Mouse (Mus musculus) forebrain, embryonic 16.5 days (tissue): ENCODE results near the gene Rinl. TPM values are rescaled to one million over a fixed set of nuclear protein-coding genes. Genes with fewer than 3 reads are reported as not detected.

Experiments
- ATAC-seq: fragments of 200-750 bp; cut with Nextera tagmentation; 2 replicates; pipeline ENCODE4 v1.8.0; 2017; ENCODE audit warnings: mild to moderate bottlenecking, moderate library complexity
- H3K27ac ChIP-seq: fragments of 300-500 bp; sonication (generic); 2 replicates; pipeline ENCODE4 v1.5.1; 2014; ENCODE audit warnings: low read length, control low read depth
- H3K27me3 ChIP-seq: fragments of 300-500 bp; sonication (generic); replicated peaks from 2 replicates; pipeline ENCODE4 v1.6.1; 2014; ENCODE audit warnings: low read length; ENCODE audit not compliant: control insufficient read depth, insufficient read depth
- H3K36me3 ChIP-seq: fragments of 300-500 bp; sonication (generic); 2 replicates; pipeline ENCODE4 v1.6.1; 2014; ENCODE audit not compliant: control insufficient read depth, insufficient read depth
- H3K4me1 ChIP-seq: fragments of 300-500 bp; sonication (generic); replicated peaks from 2 replicates; pipeline ENCODE4 v1.6.1; 2014; ENCODE audit warnings: low read length; ENCODE audit not compliant: control insufficient read depth, insufficient read depth
- H3K4me2 ChIP-seq: fragments of 300-500 bp; sonication (generic); 2 replicates; pipeline ENCODE4 v1.6.1; 2014; ENCODE audit warnings: mild to moderate bottlenecking, low read length, control low read depth
- H3K4me3 ChIP-seq: fragments of 300-500 bp; sonication (generic); replicated peaks from 2 replicates; pipeline ENCODE4 v1.5.1; 2014; ENCODE audit warnings: mild to moderate bottlenecking, low read length, control low read depth
- H3K9ac ChIP-seq: fragments of 300-500 bp; sonication (generic); replicated peaks from 2 replicates; pipeline ENCODE4 v1.6.1; 2014; ENCODE audit warnings: low read depth, low read length, control low read depth
- H3K9me3 ChIP-seq: fragments of 300-500 bp; sonication (generic); 2 replicates; pipeline ENCODE4 v1.6.1; 2016; ENCODE audit warnings: low read length; ENCODE audit not compliant: control insufficient read depth
- WGBS: fragments of 180-500 bp; shearing (Covaris S2); extraction: QIAGEN DNeasy Blood & Tissue Kit; methylation state at CpG from one replicate; pipeline ENCODE4 v1.1.7; 2014; 5-methylcytosine and 5-hydroxymethylcytosine counted together
- polyA plus RNA-seq: library from polyadenylated mRNA; unstranded; fragments of >200 nt; fragmentation: Nextera tagmentation; extraction: Ambion mirVana; gene quantifications from 2 replicates; pipeline ENCODE4 v1.2.1, GENCODE M21; 2015

Gene Rinl
- polyA plus RNA-seq, 1 experiment from 2014 or later, result 1.3 TPM

DNA sequence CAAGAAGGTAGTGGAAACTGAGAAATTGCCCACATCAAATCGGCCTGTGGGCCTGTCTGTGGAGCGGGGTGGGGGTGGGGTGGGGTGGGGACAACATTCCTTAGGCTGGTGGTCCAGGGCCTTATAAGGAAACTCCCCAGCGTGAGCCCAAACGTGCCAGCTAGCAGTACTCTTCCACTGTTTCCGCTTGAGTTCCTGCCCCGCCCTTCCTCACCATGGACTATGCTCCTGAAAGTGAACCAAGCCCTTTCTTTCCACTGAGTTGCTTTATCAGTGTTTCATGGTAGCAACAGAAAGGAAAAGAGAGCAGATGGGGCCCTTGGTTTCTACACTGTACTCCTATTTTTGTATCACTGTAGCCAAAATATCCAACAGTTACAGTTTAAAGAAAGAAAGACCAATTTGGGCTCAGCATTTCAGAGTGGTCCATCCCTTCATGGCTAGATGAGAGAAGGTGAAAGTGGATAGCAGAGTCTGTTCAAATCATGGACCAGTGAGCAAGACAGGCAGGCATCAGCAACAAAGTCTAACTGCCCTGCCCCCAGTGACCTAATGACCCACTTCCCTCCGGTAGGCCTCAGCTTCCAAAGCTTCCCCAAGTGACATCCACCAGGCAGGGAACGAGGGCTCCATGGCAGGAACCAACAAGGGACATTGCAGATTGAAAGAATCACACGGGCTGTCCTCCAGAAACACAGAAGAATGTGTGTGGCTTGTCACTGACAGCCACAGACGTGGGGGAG is 14.2 kb downstream of the Rinl start:
- Histone ChIP-seq H3K27me3 (no peaks in the 10 kb centered on the region), H3K27ac (peak overlapping the region; percentile 66; the same call in 1 of the 2 replicates), H3K9ac (no peak overlapping the region), H3K36me3 (no peaks in the 10 kb centered on the region), H3K4me2 (no peak overlapping the region), H3K4me1 (peaks cover 16% of the 10 kb centered on the region), H3K9me3 (no peaks in the 10 kb centered on the region), H3K4me3 (no peak overlapping the region)
- WGBS, result 19% methylated on average over 10 of the region's 10 CpGs
- ATAC-seq, result no peak

DNA sequence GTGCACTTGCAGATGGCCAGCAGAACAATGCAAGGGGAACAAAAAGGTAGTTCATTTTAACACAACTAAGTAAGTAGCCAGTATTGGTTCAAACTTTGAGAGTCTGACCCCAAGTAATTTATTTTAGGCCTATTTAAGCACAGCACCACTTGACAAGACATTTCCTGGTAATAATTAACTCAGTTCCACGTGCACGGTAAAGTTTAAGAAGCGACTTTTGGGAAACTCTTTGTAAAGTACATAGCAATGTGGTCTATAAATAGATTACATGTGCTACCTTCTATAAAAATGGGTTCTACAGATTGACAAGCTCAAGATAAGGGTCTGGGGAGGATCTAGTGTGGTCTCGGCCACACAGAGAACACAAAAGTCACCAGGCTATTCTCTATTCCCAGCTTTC is 15.0 kb downstream of the Rinl start:
- Histone ChIP-seq H3K4me3 (no peak overlapping the region), H3K4me1 (peaks cover 21% of the 10 kb centered on the region), H3K27ac (no peak overlapping the region), H3K9me3 (no peaks in the 10 kb centered on the region), H3K27me3 (no peaks in the 10 kb centered on the region), H3K9ac (no peak overlapping the region), H3K36me3 (no peaks in the 10 kb centered on the region), H3K4me2 (no peak overlapping the region)
- WGBS, result 85% methylated on average over 4 of the region's 4 CpGs
- no peak for ATAC-seq

DNA sequence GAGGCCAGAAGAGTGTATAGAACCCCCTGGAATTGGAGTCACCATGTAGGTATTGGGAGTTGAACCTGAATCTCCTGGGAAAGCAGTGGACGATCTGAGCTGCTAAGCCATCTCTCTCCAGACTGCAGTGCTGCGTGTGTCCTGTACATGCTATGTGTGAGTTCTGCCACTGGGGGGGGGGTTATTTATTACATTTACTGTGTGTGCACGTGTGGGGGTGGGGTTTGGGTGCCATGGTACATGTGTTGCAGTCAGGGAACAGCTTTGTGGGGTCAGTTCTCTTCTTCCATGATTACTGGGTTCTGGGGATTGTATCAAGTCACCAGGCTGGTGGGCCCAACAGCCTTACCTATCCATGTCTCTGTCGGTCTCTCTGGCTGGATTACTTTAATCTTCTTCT is 18.1 kb downstream of the Rinl start:
- 82% methylated on average over 4 of the region's 4 CpGs for WGBS
- ATAC-seq, result no peak

DNA sequence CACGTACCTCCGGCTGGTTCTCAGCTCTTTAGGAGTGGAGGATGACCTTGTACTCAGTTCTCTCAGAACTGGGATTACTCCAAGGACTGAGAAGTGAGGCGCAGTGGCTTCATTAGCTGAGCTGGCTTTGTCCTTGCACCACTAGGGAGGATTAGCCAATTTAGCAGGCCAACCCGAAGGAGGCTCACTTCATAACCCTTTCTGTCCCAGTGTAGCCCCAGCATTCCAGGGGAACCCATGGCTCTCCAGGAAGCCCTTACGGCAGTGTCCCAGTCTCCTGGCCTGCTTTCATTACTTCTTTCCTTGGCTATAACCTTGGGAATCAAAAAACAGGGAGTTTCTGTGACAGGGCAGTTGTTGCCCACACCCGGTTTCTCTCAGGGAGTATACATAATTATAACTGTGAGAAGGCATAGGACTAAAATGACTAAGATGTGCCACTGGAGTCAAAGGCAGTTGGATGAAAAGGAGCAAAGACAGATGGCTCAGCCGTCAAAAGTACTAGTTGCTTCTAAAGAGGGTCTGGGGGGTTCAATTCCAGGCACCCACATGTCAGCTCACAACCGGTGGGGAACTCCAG is 19.0 kb downstream of the Rinl start:
- Histone ChIP-seq H3K4me2 (peak overlapping the region; percentile 98), H3K9me3 (no peaks in the 10 kb centered on the region), H3K9ac (peak overlapping the region; percentile 98), H3K36me3 (no peaks in the 10 kb centered on the region), H3K4me3 (peak overlapping the region; percentile 92), H3K27me3 (no peaks in the 10 kb centered on the region), H3K4me1 (peaks cover 30% of the 10 kb centered on the region), H3K27ac (peak overlapping the region; percentile 99)
- 24% methylated on average over 6 of the region's 8 CpGs for WGBS
- ATAC-seq, result no peak

More for the DNA sequence above, 18.1 kb downstream of the Rinl start:
- H3K27ac ChIP-seq, result no peak overlapping the region
- H3K4me2 ChIP-seq, result no peak overlapping the region
- no peaks in the 10 kb centered on the region for H3K9me3 ChIP-seq
- no peak overlapping the region for H3K4me3 ChIP-seq
- H3K27me3 ChIP-seq, result no peaks in the 10 kb centered on the region
- H3K4me1 ChIP-seq, result peaks cover 26% of the 10 kb centered on the region
- H3K36me3 ChIP-seq, result no peaks in the 10 kb centered on the region
- no peak overlapping the region for H3K9ac ChIP-seq

DNA sequence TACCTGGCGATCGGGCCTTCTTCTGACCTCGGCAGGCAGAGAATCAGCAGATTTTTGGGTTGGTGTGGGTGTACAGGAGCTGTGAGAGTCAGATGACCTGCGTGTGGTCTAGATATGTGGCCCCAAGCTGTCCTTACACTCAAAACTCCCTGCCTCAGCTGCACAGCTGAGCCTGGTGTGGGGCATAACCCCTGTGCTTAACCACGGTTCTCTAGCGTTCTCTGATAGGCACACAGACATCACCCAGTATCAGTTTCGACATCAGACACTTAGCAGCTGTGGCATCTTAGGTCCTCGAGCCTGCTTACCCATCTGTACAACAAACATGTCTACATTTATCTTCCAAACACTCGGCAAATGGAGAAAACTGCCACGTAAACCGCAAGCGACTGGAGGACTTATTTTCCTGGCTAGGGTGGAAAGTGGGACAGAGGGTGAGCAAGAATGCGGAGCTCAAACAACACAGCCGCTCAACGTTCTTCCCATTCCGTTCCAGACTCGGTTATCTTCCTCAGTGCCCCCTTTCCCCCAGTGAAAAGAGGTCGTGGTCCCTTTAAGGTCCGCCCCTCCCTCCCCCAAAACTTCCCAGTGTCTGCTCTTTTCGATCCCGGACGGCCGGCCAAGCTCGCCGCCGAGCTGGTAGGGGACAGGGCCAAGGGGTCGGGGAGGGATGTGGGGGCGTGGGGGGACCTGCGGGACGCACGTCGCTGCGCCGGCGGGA is 19.6 kb downstream of the Rinl start, which contains the start of gene Hnrnpl:
Gene Hnrnpl, plus strand, starts transcription at position 321 of the 721 bp plus-strand sequence.
- Histone ChIP-seq H3K4me1 (peaks cover 31% of the 10 kb centered on the region), H3K4me3 (peak within 1 kb of the TSS; percentile 92), H3K4me2 (peak within 1 kb of the TSS; percentile 98), H3K9ac (peak within 1 kb of the TSS; percentile 98), H3K27ac (peak within 1 kb of the TSS; percentile 99), H3K9me3 (no peaks in the 10 kb centered on the region), H3K36me3 (peaks cover 4% of the 10 kb centered on the region), H3K27me3 (no peaks in the 10 kb centered on the region)
- peak; percentile 2 for ATAC-seq
- WGBS, result 3% methylated on average over 28 of the region's 35 CpGs

DNA sequence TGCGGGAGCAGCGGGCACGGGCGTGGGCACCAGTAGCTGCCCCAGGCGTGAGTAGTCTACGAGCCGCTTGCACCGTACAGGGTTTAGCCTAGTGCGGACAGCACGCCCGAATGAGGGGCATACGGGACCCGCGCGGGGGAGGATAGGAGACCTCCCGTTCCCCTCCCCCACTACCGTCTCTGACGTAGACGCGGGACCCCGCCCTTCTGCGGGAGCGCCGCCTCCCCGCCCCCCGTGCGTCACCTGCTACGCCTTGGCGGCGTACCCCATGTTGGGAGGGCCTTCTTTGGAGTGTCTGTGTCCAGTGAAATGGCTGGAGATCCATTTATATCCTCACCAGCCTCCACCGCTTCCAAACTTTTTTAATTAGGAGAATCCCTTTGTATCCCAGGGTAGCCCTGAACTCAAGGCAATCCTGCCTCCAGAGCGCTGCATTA is 20.2 kb downstream of the Rinl start:
- H3K36me3 ChIP-seq, result peaks cover 10% of the 10 kb centered on the region
- H3K9me3 ChIP-seq, result no peaks in the 10 kb centered on the region
- H3K9ac ChIP-seq, result peak overlapping the region; percentile 98
- no peaks in the 10 kb centered on the region for H3K27me3 ChIP-seq
- peak overlapping the region; percentile 98 for H3K4me2 ChIP-seq
- ATAC-seq, result peak; percentile 43
- H3K27ac ChIP-seq, result peak overlapping the region; percentile 99
- H3K4me1 ChIP-seq, result peaks cover 33% of the 10 kb centered on the region
- WGBS, result 0% methylated on average over 21 of the region's 32 CpGs
- peak overlapping the region; percentile 92 for H3K4me3 ChIP-seq

DNA sequence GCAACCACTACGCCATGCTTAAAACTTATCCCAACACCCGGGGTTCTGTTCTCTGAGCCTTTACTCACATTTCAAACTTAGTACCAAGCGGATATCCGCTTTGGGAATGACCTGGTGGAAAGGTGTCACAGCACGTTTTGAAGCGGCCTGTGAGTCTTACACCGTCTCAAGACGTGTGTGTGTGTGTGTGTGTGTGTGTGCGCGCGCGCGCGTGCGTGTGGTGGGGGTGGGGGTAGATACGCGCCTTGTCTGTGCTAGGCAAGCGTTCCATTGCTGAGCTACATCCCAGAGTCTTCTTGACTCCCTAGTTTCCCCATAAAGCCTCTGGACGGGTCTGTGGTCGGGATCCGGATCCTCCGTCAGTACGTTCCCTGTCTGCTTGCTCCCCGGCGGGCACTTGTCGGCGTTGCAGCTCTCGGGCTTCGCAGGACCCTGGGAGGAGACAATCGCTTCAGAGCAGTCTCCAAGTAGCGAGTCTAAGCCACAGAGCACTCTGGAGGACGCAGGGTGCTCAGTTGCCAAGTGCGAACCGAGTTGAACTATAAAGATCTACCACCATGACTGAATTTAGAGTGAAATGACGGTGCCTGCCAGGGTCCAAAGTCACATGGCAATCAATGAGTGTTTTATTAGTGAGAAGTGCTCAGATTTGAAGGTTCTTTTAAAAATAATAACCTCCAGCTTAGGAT is 20.8 kb downstream of the Rinl start:
- WGBS, result under 1% methylated on average over 35 of the region's 35 CpGs
- H3K27ac ChIP-seq, result peak overlapping the region; percentile 99
- H3K4me1 ChIP-seq, result peaks cover 33% of the 10 kb centered on the region
- peak overlapping the region; percentile 98 for H3K9ac ChIP-seq
- peak overlapping the region; percentile 92 for H3K4me3 ChIP-seq
- peak overlapping the region; percentile 98 for H3K4me2 ChIP-seq
- 0 out of 2 replicates have a peak, but pooled peaks have one; percentile 6 for ATAC-seq
- H3K36me3 ChIP-seq, result peaks cover 15% of the 10 kb centered on the region
- H3K9me3 ChIP-seq, result no peaks in the 10 kb centered on the region
- H3K27me3 ChIP-seq, result no peaks in the 10 kb centered on the region

DNA sequence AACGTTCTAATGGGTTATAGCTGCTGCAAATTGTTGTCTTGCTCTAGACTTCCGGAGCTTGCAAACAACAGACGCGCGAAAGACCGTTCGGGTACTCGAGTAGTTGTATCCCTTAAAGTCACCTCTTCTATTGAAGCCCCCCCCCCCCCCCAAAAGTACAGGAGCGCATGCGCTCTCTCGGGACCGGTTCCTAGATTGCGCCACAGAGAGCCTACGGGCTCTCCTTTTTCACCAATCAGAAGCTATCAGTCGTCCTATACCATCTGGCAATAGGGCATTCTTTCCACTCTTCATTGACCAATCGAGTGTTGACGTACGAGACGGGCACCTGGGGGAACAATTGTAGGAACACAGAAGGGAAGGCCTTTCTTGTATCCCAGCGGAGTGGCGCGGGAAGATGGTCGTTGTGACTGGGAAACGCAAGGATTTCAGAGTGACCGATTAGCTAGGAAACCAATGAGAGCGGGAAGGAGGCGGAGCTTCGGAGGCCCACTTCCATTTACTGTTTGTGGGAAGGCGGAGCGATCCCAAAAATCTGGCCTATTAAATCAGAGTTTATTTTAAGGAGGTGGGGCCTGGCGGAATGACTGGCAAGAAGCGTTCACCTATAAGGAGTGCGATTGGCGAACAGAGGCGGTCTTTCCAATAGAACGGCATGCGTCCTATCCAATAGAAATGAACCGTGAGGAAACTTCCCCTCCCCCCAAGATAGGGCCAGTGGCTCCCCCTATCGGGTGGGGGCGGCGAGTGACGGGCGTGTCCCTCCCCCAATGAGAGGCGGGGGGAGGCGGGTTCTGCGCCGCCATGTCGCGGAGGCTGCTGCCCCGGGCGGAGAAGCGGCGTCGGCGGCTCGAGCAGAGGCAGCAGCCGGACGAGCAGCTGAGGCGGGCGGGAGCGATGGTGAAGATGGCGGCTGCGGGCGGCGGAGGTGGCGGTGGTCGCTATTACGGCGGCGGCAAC is 21.6 kb downstream of the Rinl start:
- no peaks in the 10 kb centered on the region for H3K9me3 ChIP-seq
- under 1% methylated on average over 62 of the region's 70 CpGs for WGBS
- peak overlapping the region; percentile 98 for H3K4me2 ChIP-seq
- H3K36me3 ChIP-seq, result peaks cover 22% of the 10 kb centered on the region
- peaks cover 33% of the 10 kb centered on the region for H3K4me1 ChIP-seq
- H3K27me3 ChIP-seq, result no peaks in the 10 kb centered on the region
- H3K4me3 ChIP-seq, result peak overlapping the region; percentile 92
- H3K9ac ChIP-seq, result peak overlapping the region; percentile 98
- ATAC-seq, result peak; percentile 92
- H3K27ac ChIP-seq, result peak overlapping the region; percentile 99
